Mouse (Mus musculus) heart, embryonic 16.5 days (tissue): Measurements from ENCODE around the gene Ltbr. TPM values are rescaled to one million over a fixed set of nuclear protein-coding genes. Genes with fewer than 3 reads are reported as not detected.

Experiments used
- ATAC-seq: fragments of 200-750 bp; cut with Nextera tagmentation; replicated peaks from 2 replicates; pipeline ENCODE4 v1.8.0; 2017; ENCODE audit warnings: moderate number of reproducible peaks; ENCODE audit not compliant: insufficient read depth, low FRiP score; ENCODE audit errors: extremely low read depth
- H3K27ac ChIP-seq: fragments of 300-500 bp; sonication (generic); 2 replicates; pipeline ENCODE4 v1.5.1; 2014; ENCODE audit warnings: mild to moderate bottlenecking, low read length, control low read depth, moderate library complexity
- H3K27me3 ChIP-seq: fragments of 300-500 bp; sonication (generic); 2 replicates; pipeline ENCODE4 v1.6.1; 2014; ENCODE audit warnings: low read length, mixed read lengths; ENCODE audit not compliant: control insufficient read depth, insufficient read depth
- H3K36me3 ChIP-seq: fragments of 300-500 bp; sonication (generic); 2 replicates; pipeline ENCODE4 v1.6.1; 2014; ENCODE audit not compliant: control insufficient read depth, insufficient read depth
- H3K4me1 ChIP-seq: fragments of 300-500 bp; sonication (generic); 2 replicates; pipeline ENCODE4 v1.6.1; 2014; ENCODE audit warnings: low read length, mixed read lengths; ENCODE audit not compliant: control insufficient read depth, insufficient read depth
- H3K4me2 ChIP-seq: fragments of 300-500 bp; sonication (generic); 2 replicates; pipeline ENCODE4 v1.6.1; 2014; ENCODE audit warnings: low read depth, mild to moderate bottlenecking, control low read depth, low read length
- H3K4me3 ChIP-seq: fragments of 300-500 bp; sonication (generic); 2 replicates; pipeline ENCODE4 v1.5.1; 2014; ENCODE audit warnings: mild to moderate bottlenecking, control low read depth, low read length
- H3K9ac ChIP-seq: fragments of 300-500 bp; sonication (generic); 2 replicates; pipeline ENCODE4 v1.6.1; 2014; ENCODE audit warnings: low read length, control low read depth
- H3K9me3 ChIP-seq: fragments of 300-500 bp; sonication (generic); replicated peaks from 2 replicates; pipeline ENCODE4 v1.6.1; 2016; ENCODE audit warnings: low read length; ENCODE audit not compliant: control insufficient read depth
- WGBS: fragments of 180-500 bp; shearing (Covaris S2); extraction: QIAGEN DNeasy Blood & Tissue Kit; methylation state at CpG from one replicate; pipeline ENCODE4 v1.1.7; 2014; 5-methylcytosine and 5-hydroxymethylcytosine counted together
- polyA plus RNA-seq: library from polyadenylated mRNA; unstranded; fragments of >200 nt; fragmentation: Nextera tagmentation; extraction: Ambion mirVana; gene quantifications from 2 replicates; pipeline ENCODE4 v1.2.1, GENCODE M21; 2015

The Ltbr gene
- polyA plus RNA-seq, 1 experiment from 2014 or later: 43.0 TPM

- H3K9ac ChIP-seq: no peak overlapping the region
- peaks cover 17% of the 10 kb centered on the region for H3K4me1 ChIP-seq
- no peaks in the 10 kb centered on the region for H3K9me3 ChIP-seq
- ATAC-seq: no peak; the same call in 1 of the 2 replicates
- peaks cover 28% of the 10 kb centered on the region for H3K27me3 ChIP-seq
- no peaks in the 10 kb centered on the region for H3K36me3 ChIP-seq
- no peak overlapping the region for H3K27ac ChIP-seq
- H3K4me3 ChIP-seq: peak overlapping the region; percentile 18
- WGBS: 11% methylated on average over 26 of the region's 26 CpGs
- H3K4me2 ChIP-seq: peak overlapping the region; percentile 36
Observed at GRCm38 (mm10) chr6:125321114-125321855, 7.6 kb upstream of the Ltbr start.

DNA sequence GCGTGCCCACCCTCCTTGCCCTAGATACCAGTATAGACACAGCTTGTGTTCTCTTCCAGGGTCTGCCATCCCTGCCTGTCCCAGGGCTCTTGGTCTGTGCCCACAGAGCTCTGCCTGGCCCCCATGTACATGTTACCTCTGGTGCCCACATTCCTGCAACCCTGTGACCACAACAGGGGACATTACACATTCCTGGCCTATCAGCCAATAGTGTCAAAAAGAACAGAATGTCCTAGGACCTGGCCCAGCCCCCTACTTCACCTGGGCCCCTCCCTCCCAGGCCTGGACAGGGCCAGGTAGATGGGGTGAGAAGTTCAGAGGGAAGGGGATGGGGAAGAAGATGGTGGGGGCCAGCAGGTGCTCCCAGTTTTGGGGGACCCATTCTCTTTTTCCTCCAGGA, 6.6 kb upstream of the Ltbr start, which contains the start of gene Scnn1a:
TSS of gene Scnn1a (plus strand) at position 337 of the 400 bp plus-strand sequence.
- 83% methylated on average over 1 of the region's 1 CpGs for WGBS
- H3K4me1 ChIP-seq: peaks cover 15% of the 10 kb centered on the region
- no peaks in the 10 kb centered on the region for H3K9me3 ChIP-seq
- no peak within 1 kb of the TSS for H3K4me3 ChIP-seq
- H3K27ac ChIP-seq: no peak within 1 kb of the TSS
- H3K27me3 ChIP-seq: peaks cover 28% of the 10 kb centered on the region
- H3K9ac ChIP-seq: no peak within 1 kb of the TSS
- H3K36me3 ChIP-seq: no peaks in the 10 kb centered on the region
- ATAC-seq: no peak
- H3K4me2 ChIP-seq: peak within 1 kb of the TSS; percentile 36; the same call in 1 of the 2 replicates

GRCm38 (mm10) chr6:125319919-125320296, 6.2 kb upstream of the Ltbr start:
- Histone ChIP-seq H3K27ac (no peak overlapping the region), H3K4me2 (no peak overlapping the region), H3K4me3 (no peak overlapping the region), H3K4me1 (peaks cover 14% of the 10 kb centered on the region), H3K36me3 (no peaks in the 10 kb centered on the region), H3K27me3 (peaks cover 28% of the 10 kb centered on the region), H3K9ac (no peak overlapping the region), H3K9me3 (no peaks in the 10 kb centered on the region)
- ATAC-seq: no peak

DNA sequence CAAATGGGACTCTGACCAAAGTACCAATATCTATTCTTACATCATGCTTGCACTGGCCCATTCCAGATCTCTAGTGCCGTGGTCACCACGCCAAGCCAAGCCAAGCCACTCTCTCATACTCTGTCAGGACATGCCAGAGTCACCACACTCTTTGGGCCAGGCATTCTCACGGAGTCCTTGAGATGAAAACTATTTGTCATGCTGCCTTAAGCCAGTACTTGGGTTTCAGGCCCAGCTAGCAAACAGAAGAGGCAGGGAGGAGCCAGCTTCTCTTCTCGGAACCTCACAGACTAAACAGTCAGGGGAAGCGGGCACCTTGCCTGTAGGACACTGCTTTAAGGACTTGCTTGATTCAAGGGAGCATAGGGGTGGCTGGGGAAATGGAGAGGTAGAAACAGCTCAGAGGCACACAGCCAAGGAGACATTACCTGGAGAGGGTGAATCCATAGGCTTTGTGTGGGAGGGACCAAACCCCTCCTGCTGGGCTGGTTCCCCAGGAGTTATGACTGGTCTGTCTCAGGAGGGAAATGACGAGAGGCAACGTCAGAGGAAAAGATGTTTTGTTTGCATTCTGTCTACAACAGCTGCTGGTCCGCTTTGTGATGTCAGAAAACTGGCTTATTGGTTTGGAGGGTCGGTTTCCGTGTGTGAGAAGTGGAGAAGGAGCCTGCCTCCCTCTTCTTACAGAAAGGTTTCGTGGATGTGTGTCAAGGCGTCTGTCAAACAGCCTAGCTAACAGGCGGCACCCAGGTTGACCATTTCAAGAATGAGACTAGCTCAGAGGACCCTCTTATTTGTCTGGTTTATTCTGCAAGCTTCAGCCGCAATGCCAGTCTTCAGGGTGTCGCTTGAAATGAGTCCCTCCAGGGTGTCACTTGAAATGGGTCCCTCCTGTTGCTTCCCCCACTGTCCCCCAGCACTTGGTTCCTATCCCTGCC, 5.6 kb upstream of the Ltbr start:
- Histone ChIP-seq H3K9me3 (no peaks in the 10 kb centered on the region), H3K9ac (no peak overlapping the region), H3K4me3 (no peak overlapping the region), H3K4me2 (no peak overlapping the region), H3K36me3 (no peaks in the 10 kb centered on the region), H3K27me3 (peaks cover 28% of the 10 kb centered on the region), H3K27ac (no peak overlapping the region), H3K4me1 (peaks cover 15% of the 10 kb centered on the region)
- no peak for ATAC-seq
- WGBS: 65% methylated on average over 15 of the region's 15 CpGs

DNA sequence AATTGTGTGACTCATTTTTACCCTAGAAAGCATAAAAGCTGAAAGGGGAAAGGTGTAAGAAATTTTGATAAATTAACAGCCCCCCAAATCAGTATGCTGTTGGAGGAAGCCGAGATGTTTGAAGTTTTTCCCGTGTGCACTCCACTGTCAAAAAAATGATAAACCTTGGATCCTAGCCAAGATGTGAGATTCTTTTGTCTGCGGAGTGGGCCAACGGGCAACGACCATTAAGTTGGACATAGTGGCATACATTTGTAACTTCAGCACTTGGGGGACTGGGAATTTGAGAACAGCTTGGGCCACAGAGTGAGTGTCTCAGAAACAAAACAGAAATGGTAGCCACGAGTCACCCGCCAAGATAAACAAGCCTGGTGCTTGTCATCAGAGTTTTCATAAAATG, 3.4 kb upstream of the Ltbr start:
- Histone ChIP-seq H3K27me3 (peaks cover 19% of the 10 kb centered on the region), H3K36me3 (peaks cover 1% of the 10 kb centered on the region; the same call in 1 of the 2 replicates), H3K4me1 (peaks cover 27% of the 10 kb centered on the region), H3K9ac (no peak overlapping the region), H3K4me2 (no peak overlapping the region), H3K9me3 (no peaks in the 10 kb centered on the region), H3K4me3 (no peak overlapping the region), H3K27ac (no peak overlapping the region)
- 21% methylated on average over 7 of the region's 7 CpGs for WGBS
- no peak for ATAC-seq

DNA sequence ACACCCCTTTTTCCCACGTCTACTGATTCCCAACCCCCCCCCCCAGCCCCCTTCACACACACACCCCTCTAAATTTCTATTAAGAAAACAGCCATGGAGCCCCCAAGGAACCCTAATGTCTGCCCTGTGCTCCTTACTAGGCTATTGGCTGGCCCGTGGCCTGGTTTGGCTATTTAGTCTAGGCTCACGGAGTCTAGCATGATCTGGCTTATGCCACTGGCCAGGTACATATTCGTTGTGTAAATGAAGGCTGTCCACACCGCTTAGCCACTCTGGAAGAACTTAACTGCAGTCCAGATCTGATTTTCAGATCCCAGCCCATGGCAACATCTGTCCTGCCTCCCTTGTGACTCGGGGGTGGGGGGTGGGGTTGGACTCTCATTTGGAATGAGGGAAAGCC, 1.1 kb upstream of the Ltbr start:
- Histone ChIP-seq H3K4me3 (no peak overlapping the region), H3K4me1 (peaks cover 26% of the 10 kb centered on the region), H3K9ac (no peak overlapping the region), H3K27ac (no peak overlapping the region; the same call in 1 of the 2 replicates), H3K4me2 (no peak overlapping the region), H3K9me3 (no peaks in the 10 kb centered on the region), H3K27me3 (no peaks in the 10 kb centered on the region), H3K36me3 (peaks cover 10% of the 10 kb centered on the region; the same call in 1 of the 2 replicates)
- no peak for ATAC-seq
- WGBS: 83% methylated on average over 6 of the region's 6 CpGs

DNA sequence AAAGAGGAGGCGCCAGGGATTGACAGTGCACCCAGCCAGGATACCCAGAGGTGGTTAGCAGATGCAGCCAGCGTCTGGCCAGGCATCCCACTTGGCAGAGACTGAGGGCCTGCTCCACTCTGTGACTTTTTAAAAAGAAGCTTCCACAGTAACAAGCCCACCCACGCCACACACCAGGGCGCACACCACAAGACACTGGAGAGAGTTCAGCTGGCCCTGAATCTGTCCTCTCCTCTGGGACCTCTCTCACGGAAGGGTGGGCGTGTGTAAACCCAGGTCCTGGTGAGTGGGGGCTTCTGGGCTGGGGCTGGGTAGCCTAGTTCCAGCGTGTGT, 512 bp upstream of the Ltbr start:
- no peaks in the 10 kb centered on the region for H3K9me3 ChIP-seq
- peak overlapping the region; percentile 70 for H3K4me3 ChIP-seq
- no peaks in the 10 kb centered on the region for H3K27me3 ChIP-seq
- H3K4me2 ChIP-seq: peak overlapping the region; percentile 80
- H3K27ac ChIP-seq: peak overlapping the region; percentile 84
- WGBS: 64% methylated on average over 7 of the region's 7 CpGs
- H3K9ac ChIP-seq: peak overlapping the region; percentile 95
- peaks cover 13% of the 10 kb centered on the region; the same call in 1 of the 2 replicates for H3K36me3 ChIP-seq
- ATAC-seq: peak; percentile 14; the same call in 1 of the 2 replicates
- peaks cover 26% of the 10 kb centered on the region for H3K4me1 ChIP-seq

DNA sequence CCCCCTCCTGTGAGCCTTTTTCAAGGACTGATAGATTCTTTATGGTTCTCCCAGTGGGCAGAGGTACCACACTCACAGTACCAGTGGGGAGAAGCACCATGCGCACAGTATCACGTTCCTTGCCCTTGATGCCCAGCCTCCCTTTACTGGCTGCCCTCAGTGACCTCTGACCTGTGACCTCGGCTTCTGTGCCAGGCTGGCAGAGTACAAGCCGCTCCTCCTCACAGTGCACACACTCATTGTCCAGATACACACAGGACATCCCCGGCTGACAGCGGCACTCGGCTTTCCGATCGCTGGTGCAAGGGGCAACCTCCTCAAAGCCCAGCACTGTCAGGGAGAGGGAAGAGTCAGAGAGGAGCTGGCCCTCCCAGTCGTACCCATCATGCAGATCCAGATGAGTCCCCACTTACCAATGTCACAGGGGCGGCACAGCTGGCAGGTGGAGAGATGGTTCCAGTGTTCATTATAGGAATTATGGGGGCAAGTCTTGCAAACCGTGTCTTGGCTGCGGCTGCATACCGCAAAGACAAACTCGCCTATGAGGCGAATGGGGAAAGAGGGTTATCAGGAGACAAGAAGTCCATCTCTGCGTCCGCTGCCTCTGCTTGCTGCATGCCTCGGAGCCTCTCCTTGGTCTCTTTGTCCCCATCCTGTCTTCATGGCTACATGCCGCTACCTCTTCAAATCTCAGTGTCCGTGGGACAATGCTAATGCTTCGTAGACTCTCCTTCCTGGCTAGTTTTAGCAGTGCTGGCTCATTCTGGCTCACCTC, 917 bp downstream of the Ltbr start:
- no peaks in the 10 kb centered on the region for H3K9me3 ChIP-seq
- peaks cover 28% of the 10 kb centered on the region for H3K4me1 ChIP-seq
- H3K4me3 ChIP-seq: peak overlapping the region; percentile 70
- WGBS: 49% methylated on average over 22 of the region's 22 CpGs
- H3K27ac ChIP-seq: peak overlapping the region; percentile 84
- no peaks in the 10 kb centered on the region for H3K27me3 ChIP-seq
- H3K4me2 ChIP-seq: peak overlapping the region; percentile 80
- peak overlapping the region; percentile 95 for H3K9ac ChIP-seq
- peaks cover 22% of the 10 kb centered on the region for H3K36me3 ChIP-seq
- no peak for ATAC-seq
